Mouse (Mus musculus): ENCODE data around the gene Ccdc157.

DNA sequence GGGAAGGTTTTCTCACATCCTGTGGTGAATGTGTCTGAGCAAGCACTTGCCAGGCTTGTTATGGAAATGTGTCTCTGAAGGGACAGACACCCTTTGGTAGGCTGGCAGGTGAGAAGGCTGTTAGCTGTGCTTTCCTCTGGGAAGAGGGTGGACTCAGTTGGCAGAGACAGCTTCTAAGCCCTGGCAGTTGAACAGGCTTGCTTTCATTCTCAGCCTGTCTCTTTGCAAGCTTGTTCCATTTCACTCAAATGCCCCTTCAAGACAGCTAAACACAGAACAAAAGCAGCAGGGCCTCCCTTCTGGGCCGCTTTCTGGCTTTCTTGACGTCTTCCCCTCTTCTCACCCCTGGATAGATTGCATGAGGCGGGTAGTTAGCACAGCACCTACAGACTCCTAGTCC lies 60.6 kb downstream of the Ccdc157 start:
- TF ChIP-seq CTCF (IDR thresholded peaks at IDR 0.05; ENCODE audit: borderline replicate concordance, extremely low read depth, insufficient read depth, insufficient read length), result no peak
- no peak for TF ChIP-seq POLR2A (IDR thresholded peaks at IDR 0.05; ENCODE audit: borderline replicate concordance, extremely low read depth, insufficient read depth, insufficient read length, poor library complexity, severe bottlenecking)

All from brain, embryonic 14.5 days (tissue).